Mouse (Mus musculus) embryonic fibroblast, embryonic 13.5 days (primary cell): ENCODE data around the gene Cul7.

Experiments
- CTCF ChIP-seq: IDR thresholded peaks from 2 replicates; pipeline ENCODE4 v1.5.1; 2011; ENCODE audit warnings: mild to moderate bottlenecking, control low read depth, low read length, moderate library complexity, borderline replicate concordance; ENCODE audit not compliant: insufficient read depth
- POLR2A ChIP-seq: IDR thresholded peaks from 2 replicates; pipeline ENCODE4 v1.6.1; 2011; ENCODE audit warnings: low read depth, mild to moderate bottlenecking, control low read depth, low read length, moderate library complexity

GRCm38 (mm10) chr17:46609721-46610514, 40.2 kb upstream of the Cul7 start:
- TF ChIP-seq POLR2A, result no peak
- TF ChIP-seq CTCF, result no peak
